In the genomic region with DNA sequence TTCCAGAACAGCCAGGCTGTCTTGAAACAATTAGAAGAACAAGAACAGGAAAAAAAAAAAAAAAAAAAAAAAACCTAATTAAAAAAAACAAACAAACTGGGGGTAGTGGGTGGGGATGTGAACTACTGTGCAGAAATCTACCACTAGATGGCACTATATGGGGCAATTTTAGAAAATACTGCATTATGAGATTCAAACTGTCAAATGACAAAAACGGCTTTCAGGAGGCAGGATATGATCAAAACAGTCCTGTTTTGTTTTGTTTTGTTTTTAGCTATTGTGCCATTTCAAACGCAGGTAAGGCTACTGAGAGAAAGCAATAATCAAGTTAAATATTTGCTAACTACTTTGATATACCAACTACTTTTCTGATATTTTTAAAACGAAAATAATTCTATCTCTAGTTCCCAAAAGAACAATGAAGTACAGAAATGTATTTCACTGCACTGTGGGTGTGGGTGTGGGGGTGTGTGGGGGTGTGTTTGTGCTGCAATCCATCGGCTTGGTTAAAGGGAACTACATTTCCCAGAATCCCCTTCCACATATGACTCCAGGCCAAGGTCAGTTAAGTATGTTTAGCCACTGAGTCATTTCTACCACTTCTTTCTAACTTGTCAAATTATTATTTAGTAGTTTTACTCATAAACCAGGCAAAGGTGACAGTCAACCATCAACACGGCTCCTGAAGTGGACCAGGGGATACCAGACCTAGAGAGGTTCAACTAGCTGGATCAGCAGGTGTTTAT, we compare ENCODE assay signal across 9 mouse cellular contexts.
DNase-seq lines count a peak whose midpoint lies in the region; ATAC-seq and TF ChIP-seq lines count a peak whose summit lies in the region.
"Had no signal": no experiment of that assay in that cellular context is flagged by ENCODE, and none has a peak within 500 bp of the region (broad histone marks: within the 10 kb centered on the region; RNA-seq: fewer than 3 reads in every experiment).

No protein-coding gene starts in this region.

- H3K27ac ChIP-seq in liver, adult 2 months (replicated peaks; ENCODE audit: insufficient read depth, low read depth, low read length) = peak overlapping the region; percentile 83
- no peak overlapping the region for H3K27ac ChIP-seq in liver, embryonic 12.5 days
- 0 out of 2 replicates have a peak overlapping the region, but pooled peaks have one; percentile 27 for H3K27ac ChIP-seq in MEL (ENCODE audit: control insufficient read depth, low read depth, low read length)
- H3K27ac ChIP-seq: embryonic facial prominence, embryonic 12.5 days; hindbrain, embryonic 10.5 days had no signal

- TF ChIP-seq CTCF in liver, adult 2 months (IDR thresholded peaks at IDR 0.05; ENCODE audit: low read depth, low read length) = peak; percentile 14; the same call in 1 of the 2 replicates
- TF ChIP-seq CTCF in MEL (IDR thresholded peaks at IDR 0.05 in 2 of 3, conservative IDR thresholded peaks at IDR 0.05 in 1 of 3; ENCODE audit: control insufficient read depth in 1 of 3, insufficient read depth in 1 of 3, low read depth in 2 of 3, low read length in 3 of 3, poor library complexity in 1 of 3, severe bottlenecking in 1 of 3) = peak; percentile 13 to 75 (median 62); a peak in 5 of 6 replicates

- no peak for TF ChIP-seq POLR2A in liver, adult 2 months (IDR thresholded peaks at IDR 0.05; ENCODE audit: extremely low read depth, insufficient read depth, low read length)
- TF ChIP-seq POLR2A in MEL (IDR thresholded peaks at IDR 0.05; ENCODE audit: control insufficient read depth in 1 of 2, insufficient read depth in 1 of 2, low read depth in 1 of 2, low read length in 2 of 2, poor library complexity in 1 of 2) = no peak

- peaks cover 41% of the 10 kb centered on the region for H3K79me2 ChIP-seq in liver, adult 2 months (ENCODE audit: control insufficient read depth, insufficient read depth, low read length)
- peaks cover 3% of the 10 kb centered on the region; the same call in 1 of the 2 replicates for H3K79me2 ChIP-seq in MEL (ENCODE audit: control insufficient read depth, insufficient read depth, low read length, poor library complexity)

- no peaks in the 10 kb centered on the region for H3K9me3 ChIP-seq in liver, embryonic 12.5 days (replicated peaks)
- H3K9me3 ChIP-seq in MEL (replicated peaks; ENCODE audit: insufficient read depth, low read length) = no peaks in the 10 kb centered on the region
- H3K9me3 ChIP-seq: embryonic facial prominence, embryonic 12.5 days; hindbrain, embryonic 10.5 days had no signal

- H3K9ac ChIP-seq in liver, adult 2 months (ENCODE audit: low read depth, low read length) = peak overlapping the region; percentile 27; the same call in 1 of the 2 replicates
- no peak overlapping the region for H3K9ac ChIP-seq in liver, embryonic 12.5 days
- H3K9ac ChIP-seq in MEL (ENCODE audit: control insufficient read depth, low read depth, low read length, poor library complexity, severe bottlenecking) = peak overlapping the region; percentile 33; the same call in 1 of the 2 replicates
- H3K9ac ChIP-seq: embryonic facial prominence, embryonic 12.5 days had no signal

- WGBS in liver, adult 2 months = 9% methylated on average over 5 of the region's 5 CpGs
- WGBS in liver, embryonic 12.5 days (ENCODE audit: insufficient replicate concordance) = 29% methylated on average over 5 of the region's 5 CpGs

- H3K36me3 ChIP-seq in liver, adult 2 months (ENCODE audit: control insufficient read depth, insufficient read depth, low read length) = peaks cover 5% of the 10 kb centered on the region; the same call in 1 of the 2 replicates
- H3K36me3 ChIP-seq in liver, embryonic 12.5 days = no peaks in the 10 kb centered on the region
- peaks cover 0 to 6% of the 10 kb centered on the region in 2 experiments; a peak in 2 of 4 replicates for H3K36me3 ChIP-seq in MEL (ENCODE audit: control insufficient read depth in 1 of 2, insufficient read depth in 2 of 2, low read length in 2 of 2)
- H3K36me3 ChIP-seq: embryonic facial prominence, embryonic 12.5 days; hindbrain, embryonic 10.5 days had no signal

- TF ChIP-seq EP300 in MEL (IDR thresholded peaks at IDR 0.05; ENCODE audit: low read depth in 1 of 2, low read length in 2 of 2) = no peak

- TF ChIP-seq RAD21 in MEL (IDR thresholded peaks at IDR 0.05; ENCODE audit: low read depth, low read length) = peak; percentile 68

- no peak overlapping the region for H3K4me3 ChIP-seq in liver, adult 2 months (ENCODE audit: insufficient read depth, low read depth, low read length)
- no peak overlapping the region for H3K4me3 ChIP-seq in liver, embryonic 12.5 days
- H3K4me3 ChIP-seq in MEL (ENCODE audit: control insufficient read depth in 1 of 2, insufficient read depth in 1 of 2, low read depth in 2 of 2, low read length in 2 of 2) = peak overlapping the region; percentile 26 to 44; a peak in 3 of 4 replicates
- H3K4me3 ChIP-seq: embryonic facial prominence, embryonic 12.5 days; hindbrain, embryonic 10.5 days had no signal

- H3K4me2 ChIP-seq in liver, embryonic 12.5 days = no peak overlapping the region
- H3K4me2 ChIP-seq: embryonic facial prominence, embryonic 12.5 days had no signal

- peak; percentile 55 for DNase-seq in liver, adult 2 months (ENCODE audit: extremely low read depth, low read depth, low spot score)
- peak; percentile 78 for DNase-seq in MEL (ENCODE audit: low read depth, low spot score)
- peak; percentile 44 for DNase-seq in c-Kit-positive CD71-positive TER-119-negative erythroid progenitor cells, embryonic 14.5 days (ENCODE audit: low read depth)
- peak; percentile 91 for DNase-seq in naive thymus-derived CD4-positive, alpha-beta T cell, adult 2 months (ENCODE audit: low read depth)
- DNase-seq in frontal cortex, postnatal 25 days (ENCODE audit: low spot score in 2 of 2) = no peak
- no peak for DNase-seq in right cerebral cortex, postnatal 36 days (ENCODE audit: low spot score in 2 of 2)

- H3K4me1 ChIP-seq in liver, adult 2 months (ENCODE audit: control insufficient read depth, insufficient read depth, low read length) = peaks cover 57% of the 10 kb centered on the region
- H3K4me1 ChIP-seq in liver, embryonic 12.5 days = no peaks in the 10 kb centered on the region
- H3K4me1 ChIP-seq in MEL (ENCODE audit: control insufficient read depth in 1 of 2, insufficient read depth in 2 of 2, low read length in 2 of 2) = no peaks in the 10 kb centered on the region
- H3K4me1 ChIP-seq: embryonic facial prominence, embryonic 12.5 days had no signal

- no peak for ATAC-seq in liver, embryonic 12.5 days

- H3K27me3 ChIP-seq in liver, adult 2 months (ENCODE audit: control insufficient read depth, insufficient read depth, low read length) = no peaks in the 10 kb centered on the region
- H3K27me3 ChIP-seq in liver, embryonic 12.5 days (replicated peaks) = peaks cover 4% of the 10 kb centered on the region; the same call in 1 of the 2 replicates
- H3K27me3 ChIP-seq in MEL (ENCODE audit: control insufficient read depth in 1 of 2, insufficient read depth in 2 of 2, low read length in 2 of 2) = no peaks in the 10 kb centered on the region
- H3K27me3 ChIP-seq: embryonic facial prominence, embryonic 12.5 days had no signal

TF ChIP-seq in MEL, 35 proteins besides CTCF, POLR2A, EP300 and RAD21:
- no peak for TF ChIP-seq USF2 (IDR thresholded peaks at IDR 0.05; ENCODE audit: borderline replicate concordance in 1 of 2, insufficient read depth in 1 of 2, low read depth in 1 of 2, low read length in 2 of 2)
- peak; percentile 42; the same call in 1 of the 2 replicates for TF ChIP-seq ZC3H11A (IDR thresholded peaks at IDR 0.05; ENCODE audit: low read depth, low read length)
- peak; percentile 97 for TF ChIP-seq ZNF384 (IDR thresholded peaks at IDR 0.05; ENCODE audit: low read depth, low read length)
- peak; percentile 92 for TF ChIP-seq HCFC1 (IDR thresholded peaks at IDR 0.05; ENCODE audit: low read depth, low read length)
- no peak for TF ChIP-seq TAL1 (IDR thresholded peaks at IDR 0.05; ENCODE audit: low read length)
- peak; percentile 44; the same call in 1 of the 2 replicates for TF ChIP-seq USF1 (IDR thresholded peaks at IDR 0.05; ENCODE audit: low read depth, low read length)
- peak; percentile 67 for TF ChIP-seq SIN3A (IDR thresholded peaks at IDR 0.05; ENCODE audit: low read length)
- TF ChIP-seq ZMIZ1 (IDR thresholded peaks at IDR 0.05; ENCODE audit: low read depth, low read length) = no peak
- TF ChIP-seq SMC3 (IDR thresholded peaks at IDR 0.05; ENCODE audit: low read depth, low read length) = peak; percentile 64
- TF ChIP-seq KAT2A (conservative IDR thresholded peaks at IDR 0.05; ENCODE audit: low read depth, low read length) = peak; percentile 61; the same call in 1 of the 2 replicates
- TF ChIP-seq E2F4 (IDR thresholded peaks at IDR 0.05; ENCODE audit: borderline replicate concordance, low read depth, low read length) = no peak

Comparison
In these comparisons a context has a peak if more than half of its experiments do, and no peak if none do; other contexts are left out.
1. DNase-seq: peak in liver, adult 2 months (single experiment), MEL (single experiment), c-Kit-positive CD71-positive TER-119-negative erythroid progenitor cells, embryonic 14.5 days (single experiment) and naive thymus-derived CD4-positive, alpha-beta T cell, adult 2 months (single experiment); none in frontal cortex, postnatal 25 days (0 of 2) and right cerebral cortex, postnatal 36 days (0 of 2).
2. H3K4me3 ChIP-seq: peak in MEL (2 of 2); none in liver, adult 2 months (single experiment) and liver, embryonic 12.5 days (single experiment).